Mouse (Mus musculus): ENCODE results near the gene Copa. TPM values are rescaled to one million over a fixed set of nuclear protein-coding genes. Genes with fewer than 3 reads are reported as not detected.

Copa gene
- 31.2 and 31.6 TPM in 2 replicates for polyA plus RNA-seq (2012; rRNA removed)

GRCm38 (mm10) chr1:172082101-172082898 is at the start of gene Copa, which contains the start of gene Ncstn:
Copa (plus strand) TSS chr1:172082529.
Ncstn (minus strand) TSS chr1:172082795.

GRCm38 (mm10) chr1:172057491-172057921 is 24.8 kb upstream of the Copa start, which contains the start of gene Nhlh1:
Nhlh1 (minus strand) TSS chr1:172057573.

GRCm38 (mm10) chr1:172126376-172127347 is 44.3 kb downstream of the Copa start, which contains the start of gene Pex19:
Pex19 (plus strand) TSS chr1:172126755.

GRCm38 (mm10) chr1:172147835-172148278 is 65.5 kb downstream of the Copa start, which contains the start of gene Dcaf8:
Dcaf8 (plus strand) TSS chr1:172148084.

Other genes starting within 250 kb of the Copa start
- gene Cd84, start 242.8 kb upstream of the Copa start, polyA plus RNA-seq (2012; rRNA removed), result 3.2 and 4.5 TPM in 2 replicates
- gene Gm10521, start 186.9 kb upstream of the Copa start, polyA plus RNA-seq (2012; rRNA removed), result 0.25 and 0.30 TPM in 2 replicates
- gene Slamf6, start 165.0 kb upstream of the Copa start, polyA plus RNA-seq (2012; rRNA removed), result 0.19 and 0.33 TPM in 2 replicates
- gene Vangl2, start 54.1 kb upstream of the Copa start, polyA plus RNA-seq (2012; rRNA removed), result 0.68 and 0.74 TPM in 2 replicates
- gene Nhlh1, start 25.0 kb upstream of the Copa start, polyA plus RNA-seq (2012; rRNA removed), result not detected in 2 replicates
- 20.5 and 24.1 TPM in 2 replicates for gene Ncstn, start 266 bp downstream of the Copa start, polyA plus RNA-seq (2012; rRNA removed)
- gene Pex19, start 44.2 kb downstream of the Copa start, polyA plus RNA-seq (2012; rRNA removed), result 18.3 and 20.3 TPM in 2 replicates
- gene Dcaf8, start 65.6 kb downstream of the Copa start, polyA plus RNA-seq (2012; rRNA removed), result 34.0 and 37.0 TPM in 2 replicates
- gene Pea15a, start 124.3 kb downstream of the Copa start, polyA plus RNA-seq (2012; rRNA removed), result 11.8 and 12.0 TPM in 2 replicates
- gene Casq1, start 137.3 kb downstream of the Copa start, polyA plus RNA-seq (2012; rRNA removed), result 0.18 and 0.85 TPM in 2 replicates
- 0.01 TPM in 2 replicates for gene Atp1a4, start 175.9 kb downstream of the Copa start, polyA plus RNA-seq (2012; rRNA removed)
- gene Igsf8, start 179.1 kb downstream of the Copa start, polyA plus RNA-seq (2012; rRNA removed), result 13.8 and 14.8 TPM in 2 replicates
- gene Atp1a2, start 215.5 kb downstream of the Copa start, polyA plus RNA-seq (2012; rRNA removed), result 0.08 and 0.28 TPM in 2 replicates
- gene Kcnj9, start 246.8 kb downstream of the Copa start, polyA plus RNA-seq (2012; rRNA removed), result 0.03 and 0.05 TPM in 2 replicates